Mouse (Mus musculus): ENCODE results near the gene Dtnb. TPM values are rescaled to one million over a fixed set of nuclear protein-coding genes. Genes with fewer than 3 reads are reported as not detected.

Gene Dtnb
- total and polyA plus RNA-seq, 2 experiments from 2014 or later, result 4.7 to 25.5 TPM

- H3K27me3 ChIP-seq (ENCODE audit: control insufficient read depth, insufficient read depth, low read length), result no peaks in the 10 kb centered on the region
- no peak overlapping the region for H3K4me3 ChIP-seq (ENCODE audit: low read depth, low read length)
- DNase-seq (ENCODE audit: low spot score) (no peak), ATAC-seq (ENCODE audit: insufficient read depth, low read depth) (no peak)
- WGBS, result 19% methylated on average over 4 of the region's 4 CpGs
- no peaks in the 10 kb centered on the region for H3K36me3 ChIP-seq (replicated peaks; ENCODE audit: control insufficient read depth, insufficient read depth, low read length)
- no peak overlapping the region for H3K9ac ChIP-seq (replicated peaks; ENCODE audit: low read depth, low read length)
- peak overlapping the region; percentile 18; the same call in 1 of the 2 replicates for H3K4me2 ChIP-seq (ENCODE audit: low read depth, low read length)
- peaks cover 51% of the 10 kb centered on the region for H3K4me1 ChIP-seq (ENCODE audit: control insufficient read depth, insufficient read depth)
- H3K9me3 ChIP-seq (replicated peaks; ENCODE audit: control insufficient read depth, low read length), result no peaks in the 10 kb centered on the region
- no peak for TF ChIP-seq CTCF (IDR thresholded peaks at IDR 0.05; ENCODE audit: low read depth)
- TF ChIP-seq EP300 (IDR thresholded peaks at IDR 0.05; ENCODE audit: low read depth), result no peak
- peak overlapping the region; percentile 43; the same call in 1 of the 2 replicates for H3K27ac ChIP-seq (ENCODE audit: low read depth)
Measured at GRCm38 (mm10) chr12:3810455-3810854, 238.3 kb downstream of the Dtnb start.

- H3K27ac ChIP-seq (ENCODE audit: low read depth), result no peak overlapping the region
- H3K4me3 ChIP-seq (ENCODE audit: low read depth, low read length), result no peak overlapping the region
- H3K4me1 ChIP-seq (ENCODE audit: control insufficient read depth, insufficient read depth), result peaks cover 62% of the 10 kb centered on the region
- ATAC-seq (ENCODE audit: insufficient read depth, low read depth) (no peak), DNase-seq (ENCODE audit: low spot score) (no peak)
- no peak overlapping the region for H3K9ac ChIP-seq (replicated peaks; ENCODE audit: low read depth, low read length)
- 31% methylated on average over 5 of the region's 5 CpGs for WGBS
- no peaks in the 10 kb centered on the region for H3K9me3 ChIP-seq (replicated peaks; ENCODE audit: control insufficient read depth, low read length)
- H3K36me3 ChIP-seq (replicated peaks; ENCODE audit: control insufficient read depth, insufficient read depth, low read length), result no peaks in the 10 kb centered on the region
- TF ChIP-seq CTCF (IDR thresholded peaks at IDR 0.05; ENCODE audit: low read depth) (no peak), EP300 (IDR thresholded peaks at IDR 0.05; ENCODE audit: low read depth) (no peak)
- no peaks in the 10 kb centered on the region for H3K27me3 ChIP-seq (ENCODE audit: control insufficient read depth, insufficient read depth, low read length)
- H3K4me2 ChIP-seq (ENCODE audit: low read depth, low read length), result 0 out of 2 replicates have a peak overlapping the region, but pooled peaks have one; percentile 21
Measured at GRCm38 (mm10) chr12:3811596-3811995, 239.4 kb downstream of the Dtnb start.

- Histone ChIP-seq H3K4me3 (ENCODE audit: low read depth, low read length) (no peak overlapping the region), H3K4me1 (ENCODE audit: control insufficient read depth, insufficient read depth) (peaks cover 67% of the 10 kb centered on the region), H3K27me3 (ENCODE audit: control insufficient read depth, insufficient read depth, low read length) (no peaks in the 10 kb centered on the region), H3K27ac (ENCODE audit: low read depth) (peak overlapping the region; percentile 30; the same call in 1 of the 2 replicates), H3K4me2 (ENCODE audit: low read depth, low read length) (no peak overlapping the region), H3K9ac (replicated peaks; ENCODE audit: low read depth, low read length) (no peak overlapping the region; the same call in 1 of the 2 replicates), H3K36me3 (replicated peaks; ENCODE audit: control insufficient read depth, insufficient read depth, low read length) (no peaks in the 10 kb centered on the region), H3K9me3 (replicated peaks; ENCODE audit: control insufficient read depth, low read length) (no peaks in the 10 kb centered on the region)
- no peak for ATAC-seq (ENCODE audit: insufficient read depth, low read depth)
- DNase-seq (ENCODE audit: low spot score), result no peak
- no peak for TF ChIP-seq CTCF (IDR thresholded peaks at IDR 0.05; ENCODE audit: low read depth)
- TF ChIP-seq EP300 (IDR thresholded peaks at IDR 0.05; ENCODE audit: low read depth), result no peak
- 29% methylated on average over 6 of the region's 6 CpGs for WGBS
Measured at GRCm38 (mm10) chr12:3812251-3812650, 240.1 kb downstream of the Dtnb start.

- H3K4me1 ChIP-seq (ENCODE audit: control insufficient read depth, insufficient read depth), result peaks cover 70% of the 10 kb centered on the region
- no peak for ATAC-seq (ENCODE audit: insufficient read depth, low read depth)
- no peaks in the 10 kb centered on the region for H3K9me3 ChIP-seq (replicated peaks; ENCODE audit: control insufficient read depth, low read length)
- H3K27me3 ChIP-seq (ENCODE audit: control insufficient read depth, insufficient read depth, low read length), result no peaks in the 10 kb centered on the region
- no peak overlapping the region for H3K4me3 ChIP-seq (ENCODE audit: low read depth, low read length)
- no peaks in the 10 kb centered on the region for H3K36me3 ChIP-seq (replicated peaks; ENCODE audit: control insufficient read depth, insufficient read depth, low read length)
- no peak overlapping the region for H3K27ac ChIP-seq (ENCODE audit: low read depth)
- 70% methylated on average over 8 of the region's 8 CpGs for WGBS
- DNase-seq (ENCODE audit: low spot score), result no peak
- TF ChIP-seq EP300 (IDR thresholded peaks at IDR 0.05; ENCODE audit: low read depth) (no peak), CTCF (IDR thresholded peaks at IDR 0.05; ENCODE audit: low read depth) (no peak)
- H3K9ac ChIP-seq (replicated peaks; ENCODE audit: low read depth, low read length), result no peak overlapping the region
- H3K4me2 ChIP-seq (ENCODE audit: low read depth, low read length), result no peak overlapping the region
Measured at GRCm38 (mm10) chr12:3813138-3813537, 241.0 kb downstream of the Dtnb start.

GRCm38 (mm10) chr12:3815386-3815785 lies 243.2 kb downstream of the Dtnb start:
- ATAC-seq (ENCODE audit: insufficient read depth, low read depth) (no peak), DNase-seq (ENCODE audit: low spot score) (no peak)
- WGBS, result 33% methylated on average over 6 of the region's 6 CpGs
- H3K27ac ChIP-seq (ENCODE audit: low read depth), result 0 out of 2 replicates have a peak overlapping the region, but pooled peaks have one; percentile 31
- no peaks in the 10 kb centered on the region for H3K9me3 ChIP-seq (replicated peaks; ENCODE audit: control insufficient read depth, low read length)
- no peaks in the 10 kb centered on the region for H3K27me3 ChIP-seq (ENCODE audit: control insufficient read depth, insufficient read depth, low read length)
- no peak overlapping the region for H3K9ac ChIP-seq (replicated peaks; ENCODE audit: low read depth, low read length)
- no peaks in the 10 kb centered on the region for H3K36me3 ChIP-seq (replicated peaks; ENCODE audit: control insufficient read depth, insufficient read depth, low read length)
- no peak overlapping the region for H3K4me2 ChIP-seq (ENCODE audit: low read depth, low read length)
- H3K4me1 ChIP-seq (ENCODE audit: control insufficient read depth, insufficient read depth), result peaks cover 65% of the 10 kb centered on the region
- H3K4me3 ChIP-seq (ENCODE audit: low read depth, low read length), result no peak overlapping the region
- TF ChIP-seq CTCF (IDR thresholded peaks at IDR 0.05; ENCODE audit: low read depth), result no peak
- TF ChIP-seq EP300 (IDR thresholded peaks at IDR 0.05; ENCODE audit: low read depth), result no peak

- no peak for DNase-seq (ENCODE audit: low spot score)
- no peaks in the 10 kb centered on the region for H3K27me3 ChIP-seq (ENCODE audit: control insufficient read depth, insufficient read depth, low read length)
- H3K9me3 ChIP-seq (replicated peaks; ENCODE audit: control insufficient read depth, low read length), result no peaks in the 10 kb centered on the region
- H3K4me1 ChIP-seq (ENCODE audit: control insufficient read depth, insufficient read depth), result peaks cover 56% of the 10 kb centered on the region
- TF ChIP-seq CTCF (IDR thresholded peaks at IDR 0.05; ENCODE audit: low read depth), result 0 out of 2 replicates have a peak, but pooled peaks have one; percentile 11
- no peak for TF ChIP-seq EP300 (IDR thresholded peaks at IDR 0.05; ENCODE audit: low read depth)
- H3K27ac ChIP-seq (ENCODE audit: low read depth), result no peak overlapping the region
- ATAC-seq (ENCODE audit: insufficient read depth, low read depth), result no peak
- no peak overlapping the region for H3K4me2 ChIP-seq (ENCODE audit: low read depth, low read length)
- H3K4me3 ChIP-seq (ENCODE audit: low read depth, low read length), result no peak overlapping the region
- no peaks in the 10 kb centered on the region for H3K36me3 ChIP-seq (replicated peaks; ENCODE audit: control insufficient read depth, insufficient read depth, low read length)
- 65% methylated on average over 7 of the region's 7 CpGs for WGBS
- no peak overlapping the region for H3K9ac ChIP-seq (replicated peaks; ENCODE audit: low read depth, low read length)
Measured at GRCm38 (mm10) chr12:3817033-3817432, 244.9 kb downstream of the Dtnb start.

All from heart, postnatal 0 days (tissue).